Mouse (Mus musculus) kidney, adult 18-20 months (tissue): ENCODE data around the gene Rpl31.
A peak's percentile ranks its signal among the peaks of the same experiment; 100 is the strongest.

ENCODE experiments used
- DNase-seq: peaks from one replicate; pipeline ENCODE4 v3.0.0; 2021

Gene Rpl31

GRCm38 (mm10) chr1:39368267-39368841, 712 bp downstream of the Rpl31 start:
- peak; percentile 20 for DNase-seq

DNA sequence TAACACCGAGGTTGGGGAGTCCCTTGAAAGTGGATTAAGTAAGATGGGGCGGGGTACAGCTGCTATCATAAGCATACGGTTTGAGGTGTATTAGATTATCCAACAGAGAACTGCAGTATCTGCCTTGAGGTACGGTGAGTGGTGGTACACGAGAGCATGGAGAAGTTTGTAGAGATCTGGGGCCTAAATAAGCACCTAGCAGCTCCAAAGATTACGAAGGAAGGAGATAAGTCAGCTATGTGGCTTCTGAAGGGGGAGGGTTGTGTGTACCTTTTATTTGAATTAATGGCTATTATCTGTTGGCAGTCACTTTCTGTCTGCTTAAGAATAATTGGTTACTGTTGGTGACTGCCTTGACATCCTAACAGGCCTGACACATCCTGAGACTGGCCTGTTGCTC, 2.8 kb downstream of the Rpl31 start:
- DNase-seq: no peak

- DNase-seq: no peak
These were observed 4.7 kb downstream of the Rpl31 start for GRCm38 (mm10) chr1:39372220-39372843.

DNA sequence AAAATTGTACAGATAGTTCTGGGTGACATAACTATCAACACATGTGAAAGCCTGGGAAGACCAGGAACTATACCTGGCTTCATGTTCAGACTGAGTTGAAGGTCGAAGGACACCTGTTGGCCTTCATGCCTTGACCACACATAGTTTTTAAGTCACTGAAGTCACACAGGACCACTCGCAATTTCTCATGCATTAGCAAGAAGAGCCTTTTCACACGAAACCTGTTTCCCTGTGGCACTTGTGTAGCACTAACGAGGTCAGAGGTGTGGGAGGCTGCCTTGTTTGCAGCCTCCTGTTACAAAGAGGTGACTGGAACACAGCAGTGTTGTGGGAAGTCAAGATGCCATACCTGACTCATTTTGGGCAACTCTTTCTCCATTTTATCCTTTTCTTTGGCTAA, 5.7 kb downstream of the Rpl31 start:
- no peak for DNase-seq

DNA sequence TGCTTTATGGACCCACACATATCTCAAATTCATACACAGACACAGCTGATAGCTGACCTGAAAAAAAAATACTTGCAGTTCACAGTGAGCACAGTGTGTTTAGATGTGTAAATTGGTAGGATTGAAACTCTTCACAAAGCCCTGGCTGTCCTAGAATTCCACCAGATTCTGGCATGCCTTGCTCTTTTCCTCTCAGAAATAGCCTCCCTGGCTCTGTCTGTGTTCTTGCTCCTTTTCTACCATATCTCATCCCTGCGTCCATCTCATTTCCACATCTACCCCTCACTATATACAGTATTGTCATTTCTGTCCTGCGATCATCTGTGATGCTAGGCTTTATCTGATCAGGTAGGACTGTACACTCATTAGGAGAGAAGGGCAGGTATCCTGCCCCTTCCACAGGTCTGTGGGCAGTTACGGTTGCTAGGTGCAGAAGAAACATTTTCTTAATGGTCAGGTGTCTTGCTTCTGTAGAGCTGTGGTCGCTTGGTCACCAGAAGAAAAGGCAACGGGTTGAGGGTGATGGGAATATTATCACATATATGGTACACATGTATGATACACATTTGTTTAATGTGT, 6.7 kb downstream of the Rpl31 start:
- DNase-seq: no peak

- no peak for DNase-seq
These were observed 8.5 kb downstream of the Rpl31 start for GRCm38 (mm10) chr1:39376121-39376520.

DNA sequence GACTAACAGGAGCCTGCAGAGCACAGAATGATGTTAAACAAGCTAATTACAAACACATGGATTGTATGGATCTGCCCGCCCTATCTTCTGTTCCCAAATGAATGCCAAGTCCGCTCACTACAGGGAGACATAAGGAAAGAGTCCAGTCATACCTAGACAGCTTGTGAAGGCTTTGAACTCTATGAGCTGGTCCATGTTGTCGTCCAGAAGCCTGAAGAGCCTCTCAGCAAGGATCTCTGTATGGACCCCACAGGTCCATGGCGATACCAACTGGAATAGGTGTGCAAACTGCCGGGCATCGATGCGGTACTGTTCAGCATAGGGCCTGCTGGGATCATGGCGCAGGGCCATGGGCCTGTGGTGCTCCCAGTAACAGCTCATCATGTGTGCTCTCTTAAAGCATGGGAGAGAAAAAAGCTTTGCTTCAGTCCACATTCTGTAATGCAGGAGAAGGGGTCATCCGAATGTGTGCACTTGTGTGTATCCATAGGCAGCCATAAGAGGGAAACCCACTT, 9.1 kb downstream of the Rpl31 start:
- no peak for DNase-seq

- DNase-seq: no peak
These were observed 10.9 kb downstream of the Rpl31 start for GRCm38 (mm10) chr1:39378540-39378939.

- no peak for DNase-seq
These were observed 11.4 kb downstream of the Rpl31 start for GRCm38 (mm10) chr1:39379021-39379420.

- no peak for DNase-seq
These were observed 13.4 kb downstream of the Rpl31 start for GRCm38 (mm10) chr1:39381017-39381416.

- no peak for DNase-seq
These were observed 17.3 kb downstream of the Rpl31 start for GRCm38 (mm10) chr1:39384914-39385313.

GRCm38 (mm10) chr1:39386456-39386855, 18.8 kb downstream of the Rpl31 start:
- DNase-seq: no peak

GRCm38 (mm10) chr1:39387497-39387896, 19.9 kb downstream of the Rpl31 start:
- no peak for DNase-seq

- DNase-seq: no peak
These were observed 20.5 kb downstream of the Rpl31 start for GRCm38 (mm10) chr1:39388163-39388562.

DNA sequence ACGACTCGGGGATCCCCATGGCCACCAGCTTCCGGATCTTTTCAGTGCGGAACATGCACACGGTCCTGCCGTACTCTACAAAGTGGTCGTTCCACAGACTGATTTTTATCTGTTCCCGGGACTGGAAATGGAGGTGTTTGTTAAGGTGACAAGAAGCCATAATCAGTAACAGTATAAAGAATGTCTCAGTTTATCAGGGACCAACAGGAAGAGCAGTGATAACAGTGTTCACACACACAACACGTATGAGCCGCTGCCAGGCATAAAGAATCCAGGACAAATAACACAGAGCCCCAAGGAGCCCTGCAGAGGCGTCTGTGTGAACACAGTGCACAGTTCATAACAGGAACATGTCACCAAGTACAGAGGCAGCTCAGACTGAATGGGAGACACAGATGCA, 21.7 kb downstream of the Rpl31 start:
- no peak for DNase-seq

- no peak for DNase-seq
These were observed 24.0 kb downstream of the Rpl31 start for GRCm38 (mm10) chr1:39391652-39392051.

DNA sequence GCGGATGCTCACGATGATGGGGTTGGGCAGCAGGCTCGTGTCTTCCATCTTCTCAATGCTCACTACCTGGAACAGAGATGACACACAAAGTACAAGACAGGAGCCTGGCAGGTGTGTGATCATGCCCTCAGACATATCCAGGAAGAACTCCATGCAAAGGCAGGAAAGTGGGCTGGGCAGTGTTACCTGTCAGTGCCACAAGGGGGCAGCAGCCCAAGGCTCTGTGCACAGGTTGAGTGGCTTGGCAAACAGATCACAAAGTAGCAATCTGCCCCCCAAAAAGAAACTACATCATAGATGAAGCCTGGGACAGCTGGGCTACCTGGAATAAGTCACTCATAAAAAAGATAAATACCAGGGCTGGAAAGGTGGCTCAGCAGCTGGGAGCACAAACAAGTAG, 24.5 kb downstream of the Rpl31 start:
- peak; percentile 84 for DNase-seq

- DNase-seq: no peak
These were observed 25.7 kb downstream of the Rpl31 start for GRCm38 (mm10) chr1:39393217-39393867.

GRCm38 (mm10) chr1:39394096-39394495, 26.5 kb downstream of the Rpl31 start:
- peak; percentile 20 for DNase-seq

DNA sequence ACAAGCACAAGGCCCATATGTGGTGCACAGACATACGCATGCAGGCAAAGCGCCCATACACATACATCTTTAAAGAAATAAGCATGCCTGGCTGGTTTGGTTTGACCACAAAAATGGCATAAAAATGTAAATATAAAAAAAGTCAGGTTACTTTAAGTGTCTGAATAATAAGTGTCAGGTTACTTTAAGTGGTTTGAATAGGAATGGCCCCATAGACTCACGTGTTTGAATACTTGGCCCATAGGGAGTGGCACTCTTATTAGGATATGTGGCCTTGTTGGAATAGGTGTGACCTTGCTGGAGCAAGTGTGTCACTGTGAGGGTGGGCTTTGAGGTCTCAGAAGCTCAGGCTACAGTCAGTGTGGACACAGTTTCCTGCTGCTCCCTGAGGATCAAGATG, 27.0 kb downstream of the Rpl31 start:
- DNase-seq: no peak

GRCm38 (mm10) chr1:39396347-39396746, 28.7 kb downstream of the Rpl31 start:
- no peak for DNase-seq

- no peak for DNase-seq
These were observed 30.6 kb downstream of the Rpl31 start for GRCm38 (mm10) chr1:39398284-39398683.

DNA sequence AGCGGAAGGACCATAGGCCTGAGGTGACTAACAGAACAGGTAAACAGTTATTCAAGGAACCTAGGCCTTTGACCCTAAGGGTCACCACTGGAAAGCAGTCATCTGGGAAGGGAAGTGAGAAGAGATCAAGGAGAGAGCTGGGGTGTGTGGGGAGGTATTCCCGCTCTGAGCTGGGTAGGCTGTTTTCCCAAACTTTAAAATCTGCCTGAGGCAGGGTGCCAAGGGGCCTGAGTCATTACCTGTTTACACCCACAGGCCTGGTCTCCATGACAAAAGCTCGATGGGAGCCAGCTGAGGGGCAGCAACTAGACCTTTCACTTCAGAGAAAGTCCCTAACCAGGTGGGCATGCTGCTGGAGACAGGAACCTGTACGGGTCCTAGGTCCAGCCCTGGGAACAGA, 31.6 kb downstream of the Rpl31 start:
- no peak for DNase-seq

DNA sequence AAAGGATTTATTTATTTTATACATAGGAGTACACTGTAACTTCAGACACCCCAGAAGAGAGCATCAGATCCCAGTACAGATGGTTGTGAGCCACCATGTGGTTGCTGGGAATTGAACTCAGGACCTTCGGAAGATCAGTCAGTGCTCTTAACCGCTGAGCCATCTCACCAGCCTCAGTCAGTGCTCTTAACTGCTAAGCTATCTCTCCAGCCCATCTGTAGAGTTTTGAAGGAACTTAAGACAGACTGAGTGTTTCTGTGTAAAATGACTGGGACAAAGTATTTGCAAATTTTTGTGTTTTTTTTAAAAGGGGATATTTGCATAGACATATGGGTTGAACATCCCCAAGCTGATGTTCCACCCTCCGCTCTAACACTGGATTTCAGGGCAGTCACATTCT, 32.5 kb downstream of the Rpl31 start:
- DNase-seq: no peak
